Mouse (Mus musculus): ENCODE results near the gene Scrn2. TPM values are rescaled to one million over a fixed set of nuclear protein-coding genes. Genes with fewer than 3 reads are reported as not detected.

The Scrn2 gene
- polyA plus RNA-seq, 1 experiment from 2014 or later, result 16.7 TPM

DNA sequence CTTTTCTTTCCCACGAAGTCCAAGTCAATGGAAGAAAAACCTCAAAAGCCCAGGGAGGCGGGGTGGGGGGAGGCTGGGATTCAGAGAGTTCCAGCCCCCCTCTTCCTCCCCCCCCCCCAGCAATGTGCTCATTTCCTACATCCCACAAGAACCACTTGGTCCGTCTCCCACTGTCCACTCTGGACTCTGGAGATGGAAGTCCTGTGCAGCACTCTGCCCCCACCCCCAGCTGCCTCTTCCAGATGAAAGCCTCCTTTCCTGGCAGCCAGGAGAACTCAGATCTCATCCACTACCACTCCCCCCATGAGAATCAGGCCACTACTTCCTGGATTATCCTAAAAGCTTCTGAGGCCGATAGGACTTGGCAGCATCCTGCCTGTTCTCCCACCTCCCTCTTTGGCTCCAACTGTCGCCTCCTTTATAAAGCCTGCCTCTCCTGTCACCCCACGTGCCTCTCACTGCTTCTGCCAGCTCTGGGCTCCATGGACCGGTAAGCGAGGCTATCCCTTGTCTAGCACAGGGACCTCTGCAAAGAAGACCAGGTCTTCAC is 16.5 kb upstream of the Scrn2 start, which contains the start of gene Sp6:
Gene Sp6 (plus strand): TSS at position 274 of the 550 bp plus-strand sequence.
- no peak for ATAC-seq
- Histone ChIP-seq H3K4me3 (ENCODE audit: low read depth, low read length) (no peak within 1 kb of the TSS), H3K4me1 (ENCODE audit: control insufficient read depth, insufficient read depth, low read length) (no peaks in the 10 kb centered on the region), H3K9ac (ENCODE audit: low read depth, low read length) (no peak within 1 kb of the TSS), H3K9me3 (replicated peaks; ENCODE audit: control insufficient read depth, low read length, poor library complexity, severe bottlenecking) (no peaks in the 10 kb centered on the region), H3K4me2 (ENCODE audit: low read length) (no peak within 1 kb of the TSS), H3K36me3 (ENCODE audit: control insufficient read depth, insufficient read depth, low read length) (no peaks in the 10 kb centered on the region), H3K27me3 (ENCODE audit: control insufficient read depth, insufficient read depth, low read depth, low read length) (peaks cover 23% of the 10 kb centered on the region), H3K27ac (ENCODE audit: low read length) (no peak within 1 kb of the TSS)
- 24% methylated on average over 7 of the region's 8 CpGs for WGBS

DNA sequence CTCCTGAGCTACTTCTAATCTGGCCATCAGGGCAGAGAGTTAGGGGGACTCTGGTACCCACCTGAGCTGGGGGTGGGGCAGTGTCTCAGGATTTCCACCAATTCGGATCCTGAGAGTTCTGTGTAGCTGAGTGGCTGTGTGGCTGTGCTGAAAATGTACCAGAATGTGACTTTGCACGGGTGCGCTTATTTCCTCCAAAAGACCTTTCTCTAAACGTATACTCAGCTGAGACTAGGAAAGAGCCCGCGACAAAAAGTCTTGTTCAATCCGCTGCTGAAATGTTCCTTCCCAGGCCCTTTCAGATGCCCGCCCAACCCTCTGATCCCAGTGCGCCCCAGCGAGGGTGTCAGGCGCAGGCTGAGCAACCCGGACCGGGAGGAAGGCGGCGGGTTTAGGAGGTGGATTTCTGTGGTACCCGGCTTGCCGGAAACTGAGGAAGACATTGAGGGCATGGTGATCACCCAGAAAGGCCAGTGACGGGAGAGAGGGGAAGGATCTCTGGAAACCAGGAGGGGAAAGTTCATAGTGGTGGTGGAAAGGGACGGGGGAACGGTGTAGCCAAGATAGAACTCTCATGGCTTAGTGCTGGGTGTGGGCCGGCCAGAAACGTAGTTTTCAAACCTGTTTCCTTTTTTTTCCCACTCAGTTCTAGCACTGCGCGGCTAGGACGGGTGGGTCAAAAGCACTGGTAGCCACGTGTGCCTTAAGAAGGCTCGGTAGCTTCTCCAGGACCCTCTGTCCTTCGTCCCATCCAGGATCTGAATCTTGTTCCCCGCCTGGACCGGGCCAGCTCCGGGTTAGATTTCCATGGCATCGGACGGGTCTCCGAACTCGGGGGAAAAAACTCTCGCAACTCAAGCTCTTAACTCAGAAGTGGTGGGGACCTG is 11.8 kb upstream of the Scrn2 start:
- peaks cover 15% of the 10 kb centered on the region; the same call in 1 of the 2 replicates for H3K4me1 ChIP-seq (ENCODE audit: control insufficient read depth, insufficient read depth, low read length)
- H3K9ac ChIP-seq (ENCODE audit: low read depth, low read length), result no peak overlapping the region
- no peak for ATAC-seq
- peak overlapping the region; percentile 30 for H3K4me3 ChIP-seq (ENCODE audit: low read depth, low read length)
- no peak overlapping the region for H3K27ac ChIP-seq (ENCODE audit: low read length)
- H3K27me3 ChIP-seq (ENCODE audit: control insufficient read depth, insufficient read depth, low read depth, low read length), result peaks cover 61% of the 10 kb centered on the region
- peak overlapping the region; percentile 44 for H3K4me2 ChIP-seq (ENCODE audit: low read length)
- 1% methylated on average over 36 of the region's 36 CpGs for WGBS
- no peaks in the 10 kb centered on the region for H3K9me3 ChIP-seq (replicated peaks; ENCODE audit: control insufficient read depth, low read length, poor library complexity, severe bottlenecking)
- no peaks in the 10 kb centered on the region for H3K36me3 ChIP-seq (ENCODE audit: control insufficient read depth, insufficient read depth, low read length)

GRCm38 (mm10) chr11:97018583-97019344 is 11.0 kb upstream of the Scrn2 start:
- ATAC-seq, result no peak
- H3K4me2 ChIP-seq (ENCODE audit: low read length), result peak overlapping the region; percentile 44
- no peaks in the 10 kb centered on the region for H3K36me3 ChIP-seq (ENCODE audit: control insufficient read depth, insufficient read depth, low read length)
- H3K9ac ChIP-seq (ENCODE audit: low read depth, low read length), result no peak overlapping the region; the same call in 1 of the 2 replicates
- peak overlapping the region; percentile 30 for H3K4me3 ChIP-seq (ENCODE audit: low read depth, low read length)
- peaks cover 70% of the 10 kb centered on the region for H3K27me3 ChIP-seq (ENCODE audit: control insufficient read depth, insufficient read depth, low read depth, low read length)
- H3K4me1 ChIP-seq (ENCODE audit: control insufficient read depth, insufficient read depth, low read length), result peaks cover 15% of the 10 kb centered on the region; the same call in 1 of the 2 replicates
- WGBS, result under 1% methylated on average over 52 of the region's 68 CpGs
- H3K27ac ChIP-seq (ENCODE audit: low read length), result no peak overlapping the region
- H3K9me3 ChIP-seq (replicated peaks; ENCODE audit: control insufficient read depth, low read length, poor library complexity, severe bottlenecking), result no peaks in the 10 kb centered on the region

DNA sequence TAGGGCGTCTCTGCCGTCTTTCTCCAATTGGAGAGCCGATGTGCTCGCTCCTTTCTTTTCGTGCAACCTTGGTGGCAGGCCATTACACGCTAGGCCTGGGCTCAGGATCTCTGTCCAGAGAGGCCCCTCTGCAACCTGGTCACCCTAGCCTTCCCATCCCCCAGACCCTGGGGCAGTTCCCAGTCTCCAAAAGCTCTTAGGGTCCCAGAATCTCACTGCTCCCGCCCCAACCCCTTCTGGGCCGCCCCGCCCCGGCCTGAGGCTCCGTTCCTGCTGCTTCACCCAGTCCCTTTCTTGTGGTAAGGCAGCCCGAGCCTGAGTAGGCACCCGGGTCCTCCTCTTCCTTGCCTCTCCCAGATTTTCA is 10.4 kb upstream of the Scrn2 start:
- Histone ChIP-seq H3K27me3 (ENCODE audit: control insufficient read depth, insufficient read depth, low read depth, low read length) (peaks cover 74% of the 10 kb centered on the region), H3K36me3 (ENCODE audit: control insufficient read depth, insufficient read depth, low read length) (no peaks in the 10 kb centered on the region), H3K27ac (ENCODE audit: low read length) (no peak overlapping the region), H3K4me3 (ENCODE audit: low read depth, low read length) (no peak overlapping the region), H3K9me3 (replicated peaks; ENCODE audit: control insufficient read depth, low read length, poor library complexity, severe bottlenecking) (no peaks in the 10 kb centered on the region), H3K4me1 (ENCODE audit: control insufficient read depth, insufficient read depth, low read length) (peaks cover 15% of the 10 kb centered on the region; the same call in 1 of the 2 replicates), H3K4me2 (ENCODE audit: low read length) (no peak overlapping the region), H3K9ac (ENCODE audit: low read depth, low read length) (no peak overlapping the region)
- ATAC-seq, result no peak
- WGBS, result 3% methylated on average over 13 of the region's 13 CpGs

GRCm38 (mm10) chr11:97021121-97021765 is 8.5 kb upstream of the Scrn2 start:
- Histone ChIP-seq H3K36me3 (ENCODE audit: control insufficient read depth, insufficient read depth, low read length) (no peaks in the 10 kb centered on the region), H3K27ac (ENCODE audit: low read length) (no peak overlapping the region), H3K9ac (ENCODE audit: low read depth, low read length) (no peak overlapping the region), H3K27me3 (ENCODE audit: control insufficient read depth, insufficient read depth, low read depth, low read length) (peaks cover 73% of the 10 kb centered on the region), H3K4me1 (ENCODE audit: control insufficient read depth, insufficient read depth, low read length) (peaks cover 17% of the 10 kb centered on the region; the same call in 1 of the 2 replicates), H3K4me3 (ENCODE audit: low read depth, low read length) (no peak overlapping the region; the same call in 1 of the 2 replicates), H3K9me3 (replicated peaks; ENCODE audit: control insufficient read depth, low read length, poor library complexity, severe bottlenecking) (no peaks in the 10 kb centered on the region), H3K4me2 (ENCODE audit: low read length) (peak overlapping the region; percentile 57; the same call in 1 of the 2 replicates)
- under 1% methylated on average over 26 of the region's 27 CpGs for WGBS
- 0 out of 2 replicates have a peak, but pooled peaks have one; percentile 37 for ATAC-seq

GRCm38 (mm10) chr11:97021873-97022484 is 7.8 kb upstream of the Scrn2 start:
- ATAC-seq, result peak; percentile 36
- under 1% methylated on average over 50 of the region's 50 CpGs for WGBS
- no peak overlapping the region for H3K27ac ChIP-seq (ENCODE audit: low read length)

DNA sequence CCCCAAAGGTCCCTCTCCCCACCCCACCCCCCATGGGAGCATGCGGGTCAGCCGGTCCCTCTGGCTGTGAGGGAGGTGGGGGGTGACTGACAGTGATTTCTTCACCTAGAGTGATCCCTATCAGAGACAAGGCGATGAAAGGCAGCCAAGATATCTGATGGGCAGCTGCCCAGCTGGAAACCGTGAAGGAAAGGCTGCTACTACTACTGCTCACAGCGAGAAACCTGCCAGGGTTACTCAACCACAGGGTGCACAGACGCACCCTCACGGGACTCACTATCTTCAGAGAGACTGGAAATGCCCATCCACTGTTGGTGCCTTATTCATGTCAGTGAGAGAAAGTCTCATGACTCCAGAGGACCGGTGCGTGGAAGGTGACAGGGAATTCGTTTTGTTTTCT is 4.8 kb upstream of the Scrn2 start:
- ATAC-seq, result no peak
- 18% methylated on average over 10 of the region's 10 CpGs for WGBS

More at GRCm38 (mm10) chr11:97021873-97022484, 7.8 kb upstream of the Scrn2 start:
- Histone ChIP-seq H3K9me3 (replicated peaks; ENCODE audit: control insufficient read depth, low read length, poor library complexity, severe bottlenecking) (no peaks in the 10 kb centered on the region), H3K36me3 (ENCODE audit: control insufficient read depth, insufficient read depth, low read length) (no peaks in the 10 kb centered on the region), H3K27me3 (ENCODE audit: control insufficient read depth, insufficient read depth, low read depth, low read length) (peaks cover 65% of the 10 kb centered on the region), H3K4me1 (ENCODE audit: control insufficient read depth, insufficient read depth, low read length) (peaks cover 17% of the 10 kb centered on the region; the same call in 1 of the 2 replicates), H3K9ac (ENCODE audit: low read depth, low read length) (peak overlapping the region; percentile 39), H3K4me2 (ENCODE audit: low read length) (peak overlapping the region; percentile 57), H3K4me3 (ENCODE audit: low read depth, low read length) (peak overlapping the region; percentile 36)

DNA sequence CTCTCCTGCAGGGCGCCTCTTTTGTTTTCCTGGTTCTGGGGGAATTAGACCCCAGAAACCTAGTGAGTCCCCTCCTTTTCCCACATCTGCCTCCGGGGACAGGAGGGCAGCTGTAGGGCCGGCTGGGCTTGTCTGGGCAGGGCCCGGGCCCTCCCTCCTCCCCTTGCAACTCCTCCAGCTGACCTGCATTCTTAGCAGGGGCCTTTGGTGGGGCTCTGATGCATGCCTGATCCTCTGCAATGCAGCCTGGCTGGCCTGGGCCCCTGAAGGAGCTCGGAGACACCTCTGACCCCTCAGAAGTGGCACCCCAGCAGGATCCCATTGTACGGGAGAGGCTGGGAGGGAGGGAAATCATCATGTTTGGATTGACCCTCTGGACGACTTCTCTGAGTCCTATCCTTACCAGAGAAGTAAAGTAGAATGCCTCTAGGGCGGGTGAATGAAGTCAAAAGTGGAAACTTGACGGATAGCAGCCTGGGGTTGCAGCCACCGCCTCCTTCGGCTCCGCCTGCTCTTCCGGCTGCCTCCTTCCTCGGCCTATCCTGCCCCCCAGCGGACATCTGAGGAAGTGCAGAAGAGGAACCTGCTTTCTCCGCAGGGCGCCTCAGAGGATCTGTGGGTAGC is 3.9 kb upstream of the Scrn2 start:
- Histone ChIP-seq H3K9me3 (replicated peaks; ENCODE audit: control insufficient read depth, low read length, poor library complexity, severe bottlenecking) (no peaks in the 10 kb centered on the region), H3K4me1 (ENCODE audit: control insufficient read depth, insufficient read depth, low read length) (peaks cover 21% of the 10 kb centered on the region; the same call in 1 of the 2 replicates), H3K4me3 (ENCODE audit: low read depth, low read length) (peak overlapping the region; percentile 22), H3K36me3 (ENCODE audit: control insufficient read depth, insufficient read depth, low read length) (no peaks in the 10 kb centered on the region), H3K27ac (ENCODE audit: low read length) (no peak overlapping the region), H3K4me2 (ENCODE audit: low read length) (peak overlapping the region; percentile 45), H3K27me3 (ENCODE audit: control insufficient read depth, insufficient read depth, low read depth, low read length) (peaks cover 45% of the 10 kb centered on the region), H3K9ac (ENCODE audit: low read depth, low read length) (peak overlapping the region; percentile 43; the same call in 1 of the 2 replicates)
- ATAC-seq, result no peak
- 0% methylated on average over 16 of the region's 17 CpGs for WGBS

More for the DNA sequence above, 4.8 kb upstream of the Scrn2 start:
- Histone ChIP-seq H3K36me3 (ENCODE audit: control insufficient read depth, insufficient read depth, low read length) (no peaks in the 10 kb centered on the region), H3K27me3 (ENCODE audit: control insufficient read depth, insufficient read depth, low read depth, low read length) (peaks cover 52% of the 10 kb centered on the region), H3K27ac (ENCODE audit: low read length) (no peak overlapping the region), H3K4me3 (ENCODE audit: low read depth, low read length) (no peak overlapping the region), H3K4me2 (ENCODE audit: low read length) (no peak overlapping the region), H3K9me3 (replicated peaks; ENCODE audit: control insufficient read depth, low read length, poor library complexity, severe bottlenecking) (no peaks in the 10 kb centered on the region), H3K9ac (ENCODE audit: low read depth, low read length) (no peak overlapping the region), H3K4me1 (ENCODE audit: control insufficient read depth, insufficient read depth, low read length) (peaks cover 15% of the 10 kb centered on the region; the same call in 1 of the 2 replicates)
